Mouse (Mus musculus) adrenal gland, postnatal 10 days (tissue): ENCODE results near the gene Mttp. TPM values are rescaled to one million over a fixed set of nuclear protein-coding genes. Genes with fewer than 3 reads are reported as not detected.
A peak's percentile ranks its signal among the peaks of the same experiment; 100 is the strongest.

Source experiments
- DNase-seq: peaks from one replicate; pipeline ENCODE4 v3.0.0; 2021; ENCODE audit warnings: mixed read lengths
- total RNA-seq, 2 experiments: library from RNA; stranded (reverse); gene quantifications; 2 replicates each; pipeline ENCODE4 v1.2.3; 2021

The Mttp gene
- total RNA-seq, 2 experiments from 2014 or later = 16.3 to 30.1 TPM

DNA sequence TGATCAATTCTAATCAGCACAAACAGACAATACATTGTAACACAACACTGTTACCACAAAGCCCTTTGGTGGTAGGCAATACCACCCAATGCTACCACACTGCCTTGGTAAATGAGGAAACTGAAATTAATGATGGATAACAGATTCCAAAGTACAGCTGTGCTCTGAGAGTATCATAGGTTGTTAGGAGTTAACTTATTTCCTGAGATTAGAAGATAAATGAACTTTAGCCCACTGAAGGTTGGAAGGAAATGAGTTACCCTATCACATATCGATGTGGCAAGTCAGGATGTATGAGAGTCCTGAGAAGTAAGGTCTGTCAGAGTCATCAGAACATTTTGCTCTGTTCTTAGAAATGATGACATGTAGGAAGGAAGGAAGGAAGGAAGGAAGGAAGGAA, 10.2 kb downstream of the Mttp start:
- no peak for DNase-seq

DNA sequence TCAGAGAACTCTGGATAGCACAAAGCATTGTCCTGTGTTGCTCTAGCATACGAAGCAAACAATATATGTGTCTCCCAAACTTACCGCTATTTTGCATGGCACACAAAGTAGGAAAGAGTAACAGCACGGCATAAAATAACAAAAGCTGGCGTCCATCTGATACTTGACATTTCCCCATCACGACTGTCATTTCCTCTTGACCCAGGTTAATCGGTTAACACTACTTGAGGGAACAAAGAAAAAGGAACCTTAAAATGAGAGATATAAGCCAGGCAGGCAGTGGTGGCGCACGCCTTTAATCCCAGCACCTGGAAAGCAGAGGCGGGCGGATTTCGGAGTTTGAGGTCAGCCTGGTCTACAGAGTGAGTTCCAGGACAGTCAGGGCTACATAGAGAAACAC, 10.9 kb downstream of the Mttp start:
- DNase-seq = no peak

DNA sequence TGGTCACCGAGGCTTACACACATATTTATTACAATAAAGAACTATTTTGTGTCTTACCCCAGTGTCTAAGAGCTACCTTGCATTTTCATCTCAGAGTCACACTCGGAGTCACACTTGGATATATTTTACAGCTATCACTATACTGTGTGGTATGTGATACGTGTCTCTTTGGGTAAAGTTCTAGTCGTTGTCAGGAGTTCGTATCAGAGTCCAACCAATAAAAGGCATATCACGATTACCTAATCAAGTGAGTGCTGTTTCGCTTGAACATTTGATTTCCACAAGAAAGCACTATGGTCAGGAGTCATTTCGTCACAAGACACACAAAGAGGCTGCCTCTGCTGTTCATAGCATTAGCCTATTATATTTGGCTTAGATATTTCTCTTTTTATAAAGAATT, 11.3 kb downstream of the Mttp start:
- DNase-seq = no peak

DNA sequence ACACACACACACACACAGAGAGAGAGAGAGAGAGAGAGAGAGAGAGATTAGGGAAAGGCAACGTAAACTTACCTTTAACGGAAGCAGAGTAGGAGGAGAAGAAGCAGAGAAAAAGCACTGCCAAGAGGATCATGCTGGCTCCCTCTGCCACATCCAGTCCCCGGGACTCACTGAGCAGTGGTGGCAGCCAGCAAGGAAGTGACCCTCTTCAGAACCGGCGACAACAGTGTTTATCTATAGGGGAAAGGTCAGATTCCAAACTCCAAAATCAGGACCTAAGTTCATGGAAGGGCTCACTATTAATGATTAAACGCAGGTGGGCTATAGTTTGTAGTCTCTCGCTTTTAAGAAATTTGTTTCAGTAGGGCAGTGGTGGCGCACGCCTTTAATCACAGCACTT, 13.6 kb downstream of the Mttp start:
- DNase-seq = no peak

DNA sequence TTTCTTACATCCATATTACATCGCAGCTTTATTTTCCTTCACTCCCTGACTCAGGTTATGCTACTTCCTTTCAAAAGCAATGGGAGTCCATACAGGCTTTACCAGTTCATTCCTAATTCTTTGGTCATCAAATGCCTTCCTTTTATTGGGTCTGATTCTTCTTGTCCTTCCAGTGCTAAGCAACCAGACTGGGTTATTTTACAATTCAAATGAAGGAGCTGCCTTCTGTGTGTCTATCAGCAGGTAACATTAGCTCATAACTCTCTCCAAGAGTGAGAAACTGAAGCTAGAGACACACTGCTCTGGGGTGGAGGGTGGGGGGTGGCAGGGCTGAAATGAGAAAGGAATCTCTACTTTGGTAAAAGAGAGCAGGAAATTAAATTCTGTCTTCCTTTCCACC, 14.1 kb downstream of the Mttp start:
- DNase-seq = no peak

DNA sequence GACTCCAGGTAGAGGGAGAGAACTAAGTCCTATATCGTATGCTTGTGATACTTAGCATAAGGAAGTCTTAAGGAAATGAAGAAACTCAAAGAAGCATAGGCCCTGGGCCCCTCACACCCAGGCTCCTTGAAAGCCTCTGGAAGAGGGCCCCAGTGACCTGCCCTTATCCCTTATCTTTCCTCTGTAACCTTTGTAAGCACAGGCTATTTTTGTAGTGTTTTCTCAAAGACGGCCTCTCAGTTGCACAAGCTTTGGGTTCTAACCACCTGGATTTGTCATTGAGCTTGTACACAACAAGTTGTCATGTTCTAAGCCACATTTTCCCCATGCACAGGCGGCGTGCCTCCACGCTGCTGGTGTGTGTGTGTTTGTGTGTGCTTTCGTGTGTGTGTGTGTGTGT, 15.7 kb downstream of the Mttp start:
- DNase-seq = no peak

DNA sequence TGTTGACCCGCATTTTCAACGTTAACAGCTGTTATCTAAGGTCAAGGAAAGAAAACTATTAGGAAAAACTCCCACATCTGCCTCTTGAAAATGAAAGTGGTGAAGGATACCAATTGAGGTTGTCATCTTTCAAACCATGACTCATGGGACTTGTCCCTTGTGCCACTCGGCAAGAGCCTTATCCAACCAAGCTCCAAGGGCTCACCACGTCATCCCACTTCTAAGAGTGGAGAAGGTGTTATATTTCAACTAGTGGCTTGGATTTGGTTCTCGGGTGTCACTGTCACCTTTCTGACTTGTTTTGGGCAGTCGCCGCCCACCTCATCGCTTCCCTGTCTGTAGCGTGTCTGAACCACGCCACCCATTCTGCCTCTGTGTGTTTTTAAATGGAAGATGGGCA, 20.9 kb downstream of the Mttp start:
- DNase-seq = no peak

DNA sequence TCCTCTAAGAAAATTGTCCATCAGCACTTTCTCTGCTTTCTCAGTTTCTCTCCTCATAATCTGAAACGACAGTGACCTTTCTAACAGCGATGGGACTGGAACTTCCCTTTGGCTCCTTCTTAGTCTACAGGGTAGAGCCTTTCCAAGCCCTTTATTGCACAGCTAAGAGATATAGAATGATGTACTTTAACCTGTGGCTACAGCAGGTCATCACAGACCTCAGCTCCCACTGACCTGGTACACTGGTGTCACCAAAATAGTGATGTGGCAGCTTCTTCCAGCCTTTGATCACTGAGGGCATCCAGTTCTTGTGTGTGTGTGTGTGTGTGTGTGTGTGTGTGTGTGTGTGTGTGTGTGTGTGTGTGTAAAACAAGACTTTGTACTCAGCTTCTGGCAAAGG, 23.3 kb downstream of the Mttp start:
- DNase-seq = no peak

DNA sequence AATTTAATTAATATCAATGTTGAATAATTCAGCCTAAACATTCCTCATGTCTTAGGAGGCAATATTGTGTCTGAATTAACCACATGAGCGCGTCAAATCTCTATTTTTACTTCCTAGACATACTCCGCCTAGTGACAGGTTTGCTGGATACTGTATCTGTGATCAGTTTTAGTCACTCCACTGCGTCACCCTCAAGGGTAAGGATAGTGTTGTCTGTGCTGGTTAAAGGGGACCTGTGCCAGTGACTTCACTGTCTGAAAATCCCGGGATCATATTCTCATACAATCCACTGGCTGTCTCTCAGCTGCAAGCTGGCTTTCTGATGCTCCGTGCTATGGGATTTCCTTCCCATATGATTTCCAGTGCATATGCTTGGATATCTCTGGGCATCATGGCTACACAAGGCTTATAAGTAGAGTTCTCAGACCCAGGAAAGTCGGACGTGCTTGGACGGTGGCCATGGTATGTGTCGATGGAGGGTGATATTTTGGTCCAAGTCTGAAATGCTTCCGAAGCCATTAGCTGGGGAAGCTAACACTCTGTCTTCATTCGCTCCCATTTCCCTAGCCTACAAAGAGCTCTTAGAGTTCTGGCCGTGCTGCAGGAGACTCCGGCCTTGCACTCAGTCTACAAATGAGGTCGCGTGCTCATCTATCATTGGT, 25.2 kb downstream of the Mttp start:
- DNase-seq = no peak

DNA sequence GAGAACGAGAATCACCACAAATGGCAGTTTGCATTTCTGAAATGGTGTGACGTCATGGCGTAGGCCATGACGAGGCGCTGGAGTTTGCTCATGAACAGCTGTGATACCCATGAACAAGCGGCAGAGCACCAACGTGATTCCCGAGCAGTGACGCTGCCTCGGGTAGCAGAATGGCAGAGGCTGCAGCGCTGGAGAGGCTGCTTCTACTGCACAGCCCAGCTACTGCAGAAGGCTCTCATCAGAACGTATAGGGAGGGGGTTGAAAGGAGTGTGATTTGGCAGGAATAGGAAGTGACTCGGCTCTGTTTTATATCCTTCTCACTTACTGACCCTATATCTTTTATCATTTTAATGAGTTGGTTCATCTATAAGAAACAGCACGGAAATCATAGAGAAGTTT, 25.9 kb downstream of the Mttp start:
- DNase-seq = no peak

DNA sequence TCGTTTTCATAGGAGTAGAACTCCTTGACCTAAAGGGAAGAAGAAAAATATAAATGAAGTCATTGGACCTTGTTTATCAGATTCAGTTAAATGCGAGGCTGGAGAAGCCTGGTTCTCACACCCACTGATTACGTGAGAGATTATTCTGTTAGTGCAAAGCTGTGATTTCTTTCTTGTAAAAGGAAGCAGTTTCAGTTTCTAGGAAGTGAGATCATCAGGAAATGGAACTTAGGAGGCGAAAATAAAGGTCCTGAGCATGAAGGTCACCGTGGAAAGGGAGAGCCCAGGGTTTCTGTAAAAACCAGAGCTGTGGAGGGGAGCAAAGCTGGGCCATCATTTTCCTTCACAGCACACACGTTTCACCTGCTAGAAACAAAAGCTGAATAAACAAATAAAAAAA, 26.4 kb downstream of the Mttp start:
- DNase-seq = no peak

DNA sequence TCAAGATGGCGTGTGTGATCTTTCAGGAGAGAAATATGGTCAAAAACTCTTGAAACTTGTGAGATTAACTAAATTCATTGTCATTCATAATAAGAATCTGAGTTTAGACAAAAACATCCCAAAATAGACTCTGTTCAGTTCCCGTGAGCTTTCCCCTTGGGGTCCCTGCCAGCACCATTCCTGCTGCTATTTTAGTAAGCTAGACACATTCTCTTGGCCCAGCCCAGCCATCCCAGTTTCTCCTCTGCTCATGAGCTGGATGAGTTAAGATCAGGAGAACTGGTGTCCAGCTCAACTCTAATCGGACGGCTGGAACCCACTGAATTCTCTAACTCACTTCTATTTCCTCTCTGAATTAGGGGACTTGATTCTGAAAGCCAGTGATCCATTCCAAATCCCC, 27.9 kb downstream of the Mttp start:
- DNase-seq = no peak

DNA sequence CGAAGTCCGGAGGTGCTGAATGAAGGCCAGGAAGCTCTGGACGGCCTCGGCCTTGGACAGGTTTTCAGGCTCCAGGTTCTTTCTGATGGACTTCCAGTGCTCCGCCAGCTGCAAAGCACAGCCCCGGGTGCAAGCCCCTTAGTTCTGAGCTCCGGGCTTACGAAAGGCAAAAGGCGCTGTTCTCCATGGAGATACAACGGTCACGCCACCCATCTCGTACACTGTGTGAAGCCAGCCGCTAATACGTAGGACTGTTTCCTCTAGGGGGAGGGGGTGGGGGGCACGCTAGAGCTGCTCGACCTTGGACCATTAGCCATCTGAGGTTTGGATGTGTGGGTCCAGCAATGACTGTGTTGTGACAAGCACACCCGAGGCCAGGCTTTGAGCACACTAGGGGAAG, 30.7 kb downstream of the Mttp start:
- DNase-seq = peak; percentile 20

DNA sequence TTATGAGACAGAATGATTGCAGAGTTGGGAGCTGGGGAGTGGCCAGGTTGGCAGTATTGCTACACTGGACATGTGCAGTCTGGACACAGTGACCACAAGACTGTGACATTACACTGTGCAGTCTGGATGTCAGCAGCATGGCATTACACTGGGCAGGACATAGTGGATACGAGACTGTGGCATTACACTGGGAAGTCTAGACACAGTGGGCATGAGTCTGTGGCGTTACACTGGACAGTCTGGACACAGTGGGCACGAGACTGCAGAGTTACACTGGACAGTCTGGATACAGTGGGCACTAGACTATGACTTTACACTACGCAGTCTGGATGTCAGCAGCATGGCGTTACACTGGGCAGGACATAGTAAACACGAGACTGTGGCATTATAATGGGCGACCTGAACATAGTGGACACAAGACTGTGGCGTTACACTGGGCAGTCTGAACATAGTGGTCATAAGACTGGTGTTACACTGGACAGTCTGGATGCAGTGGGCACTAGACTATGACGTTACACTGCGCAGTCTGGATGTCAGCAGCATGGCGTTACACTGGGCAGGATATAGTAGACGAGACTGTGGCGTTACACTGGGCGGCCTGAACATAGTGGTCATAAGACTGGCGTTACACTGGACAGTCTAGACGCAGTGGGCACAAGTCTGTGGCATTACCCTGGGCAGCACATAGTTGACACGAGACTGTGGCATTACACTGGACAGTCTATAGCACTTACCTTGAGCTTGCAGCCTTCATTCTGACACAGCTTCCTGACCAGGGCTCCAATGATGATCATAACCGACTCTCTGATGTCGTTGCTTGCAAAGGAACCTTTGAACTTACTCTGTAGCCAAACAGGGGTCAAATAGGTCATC, 33.6 kb downstream of the Mttp start:
- no peak for DNase-seq

DNA sequence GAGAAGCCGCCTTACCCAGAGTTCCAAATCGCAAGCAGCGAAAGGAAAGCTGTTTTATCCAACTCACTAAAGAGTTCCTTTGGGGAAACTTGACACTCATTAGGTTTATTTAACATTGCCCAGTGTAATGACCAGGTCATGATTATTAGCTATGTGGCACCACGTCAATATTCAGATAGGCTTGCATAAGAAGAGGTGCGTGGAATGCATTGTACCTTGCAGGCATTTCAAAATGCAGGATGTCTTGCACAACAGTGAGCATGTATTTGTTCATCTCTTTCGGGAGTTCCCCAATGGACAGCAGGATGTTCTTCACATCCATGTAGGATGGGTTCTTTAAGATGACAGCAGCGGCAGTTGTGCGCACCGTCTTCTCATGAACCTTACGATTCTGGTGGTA, 37.9 kb downstream of the Mttp start:
- no peak for DNase-seq

DNA sequence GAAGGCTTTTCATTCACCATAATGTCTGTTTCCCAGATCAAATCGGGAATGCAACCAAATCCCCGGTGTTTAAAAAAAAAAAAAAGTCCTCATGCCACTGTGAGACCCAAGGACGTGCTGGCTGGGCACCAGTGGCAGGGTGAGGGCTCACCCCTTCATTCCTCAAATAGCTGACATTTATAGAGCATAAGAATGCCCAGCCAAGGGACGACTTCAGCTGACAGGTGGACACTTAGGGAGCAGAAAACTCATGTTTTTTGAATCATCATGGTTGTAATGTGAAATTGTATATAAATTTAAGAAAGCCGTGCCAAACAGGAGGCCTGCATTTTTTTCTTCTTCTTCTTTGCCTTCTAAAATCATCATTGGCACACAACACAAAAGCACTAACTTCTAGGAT, 39.7 kb downstream of the Mttp start:
- no peak for DNase-seq

DNA sequence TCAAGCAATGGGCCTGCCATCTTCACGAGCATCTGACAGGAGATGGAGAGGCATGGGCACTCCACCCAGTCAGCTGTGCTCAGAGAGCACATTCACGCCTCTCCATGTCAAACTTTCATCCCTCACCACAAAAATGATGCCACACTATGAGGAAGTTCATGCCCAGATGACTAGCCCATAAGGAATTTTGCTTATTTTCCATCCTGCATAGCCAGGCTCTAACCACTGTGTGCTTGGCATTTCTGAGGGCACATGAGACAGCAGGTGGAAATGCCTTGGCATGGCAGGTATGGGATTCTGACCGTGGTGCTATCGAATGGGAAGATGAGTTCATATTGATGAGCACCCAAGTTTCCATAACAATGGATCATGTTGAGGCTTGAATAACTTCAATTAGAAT, 41.1 kb downstream of the Mttp start:
- DNase-seq = no peak

DNA sequence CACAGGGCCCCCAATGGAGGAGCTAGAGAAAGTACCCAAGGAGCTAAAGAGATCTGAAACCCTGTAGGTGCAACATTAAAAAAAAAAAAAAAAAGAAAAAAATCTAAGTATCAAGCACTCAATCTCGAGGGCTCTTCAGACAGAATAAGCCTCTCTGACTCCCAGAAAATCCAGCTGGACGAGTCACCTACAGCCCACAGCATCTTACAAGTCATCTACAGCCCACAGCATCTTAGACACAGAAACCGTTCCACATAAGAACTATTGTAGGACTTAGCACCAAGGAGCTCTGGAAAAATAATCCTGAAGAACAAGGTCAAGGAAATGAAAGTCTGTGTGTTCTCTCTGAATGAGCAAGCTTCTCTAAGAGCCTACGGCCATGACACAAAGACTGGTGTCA, 42.8 kb downstream of the Mttp start:
- no peak for DNase-seq

DNA sequence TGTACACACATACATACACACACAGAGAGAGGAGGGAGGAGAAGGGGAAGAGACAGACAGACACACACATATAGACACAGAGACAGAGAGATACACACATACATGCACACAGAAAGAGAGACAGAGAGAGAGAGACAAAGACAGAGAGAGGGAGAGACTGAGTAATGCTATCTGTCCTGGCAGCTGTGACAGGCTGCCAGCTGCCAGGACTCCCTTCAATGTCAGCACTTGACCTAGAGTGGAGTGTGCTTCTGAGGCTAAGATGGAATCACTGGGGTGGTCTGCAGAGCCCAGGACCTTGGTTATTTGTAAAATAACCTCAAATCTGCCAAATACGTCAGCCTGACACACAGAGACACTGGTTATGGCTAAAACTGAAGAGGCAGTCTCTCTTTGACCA, 47.0 kb downstream of the Mttp start:
- DNase-seq = peak; percentile 39

DNA sequence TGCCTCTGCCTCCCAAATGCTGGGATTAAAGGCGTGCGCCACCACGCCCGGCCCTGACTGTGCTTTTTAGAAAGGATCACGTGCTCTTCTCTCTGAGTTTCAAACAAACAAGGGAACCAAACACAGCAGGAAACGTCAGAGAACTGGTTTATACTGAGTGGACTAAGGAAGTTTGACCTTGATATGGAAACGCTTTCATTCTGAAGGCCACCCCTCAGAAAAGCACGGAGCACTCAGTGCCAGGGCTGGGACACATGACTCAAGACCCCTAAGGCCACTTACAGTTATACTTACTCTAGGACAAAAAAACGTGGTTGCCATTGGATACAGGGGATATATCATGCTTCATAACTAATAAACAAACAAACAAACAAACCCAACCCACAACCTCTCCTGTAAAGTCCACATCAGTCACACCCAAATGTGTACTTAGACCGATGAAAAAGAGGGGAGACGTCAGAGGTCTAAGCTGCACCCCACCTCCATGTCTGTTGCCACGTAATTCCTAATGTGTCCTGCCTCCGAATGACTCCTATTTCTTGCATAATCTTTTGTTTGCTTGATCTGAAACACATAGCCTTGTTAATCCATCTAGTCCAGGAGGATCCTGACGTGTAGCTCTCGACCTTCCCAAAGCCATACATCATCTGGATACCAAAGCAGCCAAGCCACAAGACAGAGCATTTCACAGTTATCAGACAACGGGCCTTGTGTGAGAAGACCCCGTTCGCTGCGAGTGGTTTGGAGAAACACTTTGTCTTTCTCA, 48.3 kb downstream of the Mttp start:
- peak; percentile 41 for DNase-seq

DNA sequence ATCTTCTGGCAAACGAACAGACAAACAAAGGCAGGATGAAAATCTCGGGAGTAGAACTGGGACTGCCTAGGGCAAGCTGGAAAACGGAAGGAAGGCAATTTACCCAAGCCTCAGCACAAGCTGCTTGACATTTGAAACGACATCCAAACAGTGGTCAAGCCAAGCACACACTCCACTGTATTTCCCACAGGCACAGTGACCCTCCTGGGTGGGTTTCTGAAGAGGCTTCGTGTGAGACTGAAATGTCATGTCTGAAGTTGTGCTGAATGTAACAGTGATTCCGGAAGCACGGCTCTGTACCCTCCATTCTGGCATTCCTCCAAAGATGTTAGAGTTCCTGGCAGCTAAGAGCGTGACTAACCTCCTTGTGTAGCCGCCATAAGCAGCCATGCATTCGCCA, 49.0 kb downstream of the Mttp start:
- DNase-seq = peak; percentile 33

DNA sequence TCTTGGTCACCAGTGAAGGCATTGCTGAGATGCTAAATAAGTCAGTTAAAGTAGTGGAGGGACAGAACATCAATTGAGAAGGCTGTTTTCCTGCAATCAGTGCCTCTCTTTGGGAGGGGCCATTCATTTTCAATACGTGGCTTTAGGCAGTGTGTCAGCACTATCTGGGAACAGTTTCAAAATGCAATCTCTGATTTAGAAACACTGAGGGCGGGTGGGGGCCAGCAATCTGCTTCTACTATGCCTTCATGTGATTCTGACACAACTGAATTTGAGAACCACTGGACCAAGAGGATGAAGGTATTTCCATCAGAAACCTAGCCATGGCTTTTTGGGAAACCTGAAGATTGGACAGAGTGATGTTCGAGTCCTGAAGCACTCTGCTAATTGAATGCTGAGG, 49.5 kb downstream of the Mttp start:
- peak; percentile 29 for DNase-seq

DNA sequence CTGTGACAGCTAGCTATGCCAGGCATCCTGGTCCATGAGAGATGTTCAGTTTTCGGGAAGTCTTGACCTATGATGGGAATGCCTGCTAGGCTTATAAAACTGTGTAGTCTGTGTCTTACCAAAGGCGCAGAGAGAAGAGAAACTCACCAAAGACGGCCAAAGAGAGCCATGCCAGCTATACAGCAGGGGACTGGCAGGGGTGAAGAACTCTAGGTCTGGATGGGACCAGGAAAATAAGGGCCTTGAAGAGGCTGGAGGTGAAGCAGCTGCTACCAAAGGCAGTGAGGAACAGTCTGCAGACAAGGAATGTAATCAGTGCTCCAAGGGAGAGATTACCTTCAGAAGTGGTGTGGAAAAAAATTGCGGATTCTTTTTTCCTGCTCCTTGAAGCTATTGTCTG, 60.9 kb downstream of the Mttp start:
- DNase-seq = no peak
